Mouse (Mus musculus) telencephalon, adult 2 months (tissue): ENCODE data around the gene Col16a1.

ENCODE experiments used
- DNase-seq: peaks from one replicate; pipeline ENCODE4 v3.0.0-alpha.2; 2011; ENCODE audit warnings: low read depth, low spot score

Col16a1 gene

DNA sequence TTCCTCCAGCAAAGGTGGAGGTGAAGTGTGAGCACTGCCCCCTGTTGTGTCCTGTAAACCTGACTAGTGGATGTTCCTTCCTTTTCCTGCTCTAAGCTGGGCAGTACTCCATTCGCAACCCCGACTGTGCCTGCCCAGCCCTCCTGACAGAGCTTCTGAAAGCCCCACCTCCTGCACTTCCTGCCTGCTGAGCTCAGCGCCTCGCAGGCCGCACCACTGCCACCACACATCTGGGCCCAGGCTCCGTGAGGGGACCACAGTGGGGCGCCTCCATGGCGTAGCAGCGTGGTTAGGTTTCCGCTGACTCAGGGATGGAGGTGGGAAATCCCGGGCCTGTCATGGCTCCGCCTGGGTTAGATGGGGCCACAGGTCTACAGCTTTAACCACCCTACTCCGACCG is 2.0 kb upstream of the Col16a1 start:
- no peak for DNase-seq

DNA sequence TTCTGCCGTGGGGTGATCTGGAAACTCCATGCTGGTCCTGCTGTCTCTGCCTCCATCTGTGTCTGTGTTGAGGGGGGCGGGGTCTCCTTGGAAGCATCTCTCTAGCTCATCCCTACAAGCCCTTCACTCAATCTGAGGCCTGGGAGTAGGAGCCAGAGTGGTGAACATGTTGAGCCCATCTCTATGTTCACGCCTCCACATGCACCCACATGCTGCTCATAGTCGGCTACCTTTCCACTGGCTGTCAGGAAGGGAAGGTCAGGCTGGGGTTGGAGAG is 501 bp downstream of the Col16a1 start:
- no peak for DNase-seq

DNA sequence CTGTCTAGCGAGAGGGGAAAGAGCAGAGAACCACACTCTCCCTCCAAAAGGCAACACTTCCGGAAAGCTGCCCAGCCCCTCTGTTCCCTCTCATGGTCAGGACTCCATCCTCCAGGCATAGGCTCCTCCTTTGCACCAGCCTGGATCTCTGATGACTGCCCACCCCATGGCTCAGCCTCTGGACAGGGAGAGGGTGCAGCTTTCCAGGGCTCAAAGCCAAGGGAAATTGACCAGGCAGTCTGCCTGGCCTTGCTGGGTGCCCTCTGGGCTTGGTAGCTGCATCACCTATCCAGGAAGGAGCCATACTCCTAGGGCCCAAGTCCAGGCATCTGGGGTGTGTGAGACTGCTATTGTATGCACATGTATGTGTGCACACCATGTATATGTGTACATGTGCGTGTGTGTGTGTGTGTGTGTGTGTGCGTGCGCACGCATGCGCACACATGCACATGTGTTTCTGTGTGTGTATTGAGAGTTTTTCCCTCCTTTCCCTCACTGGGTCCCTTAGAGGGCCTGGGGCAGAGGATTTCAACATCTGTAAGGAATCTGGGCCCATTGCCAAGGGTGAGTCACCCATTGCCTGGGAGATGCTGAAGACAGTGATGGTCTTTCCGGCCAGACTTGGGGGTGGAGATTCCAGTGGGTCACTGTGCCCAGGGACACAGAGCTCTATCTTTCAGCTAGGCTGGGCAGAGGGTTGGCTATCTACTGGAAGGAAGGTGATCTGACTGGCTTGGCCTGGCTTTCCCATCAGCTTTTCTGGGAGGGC is 2.6 kb downstream of the Col16a1 start:
- DNase-seq: no peak

DNA sequence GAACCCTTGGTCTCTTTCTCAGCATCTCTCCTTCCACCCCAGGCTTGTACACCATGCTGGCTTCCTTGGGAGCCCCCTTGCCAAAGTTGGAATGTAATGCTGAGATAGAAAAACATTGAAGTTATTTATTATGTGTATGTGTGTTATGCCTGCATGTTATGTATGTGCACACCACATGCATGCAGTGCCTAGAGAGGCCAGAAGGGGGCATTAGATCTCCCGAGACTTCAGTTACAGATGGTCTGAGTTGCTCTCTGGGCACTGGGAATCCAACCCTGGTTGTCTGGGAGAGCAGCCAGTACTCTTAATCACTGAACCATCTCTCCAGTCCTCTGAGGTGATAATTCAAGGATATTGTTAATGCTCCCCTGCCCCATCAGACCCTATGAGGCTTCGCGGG is 4.6 kb downstream of the Col16a1 start:
- no peak for DNase-seq

DNA sequence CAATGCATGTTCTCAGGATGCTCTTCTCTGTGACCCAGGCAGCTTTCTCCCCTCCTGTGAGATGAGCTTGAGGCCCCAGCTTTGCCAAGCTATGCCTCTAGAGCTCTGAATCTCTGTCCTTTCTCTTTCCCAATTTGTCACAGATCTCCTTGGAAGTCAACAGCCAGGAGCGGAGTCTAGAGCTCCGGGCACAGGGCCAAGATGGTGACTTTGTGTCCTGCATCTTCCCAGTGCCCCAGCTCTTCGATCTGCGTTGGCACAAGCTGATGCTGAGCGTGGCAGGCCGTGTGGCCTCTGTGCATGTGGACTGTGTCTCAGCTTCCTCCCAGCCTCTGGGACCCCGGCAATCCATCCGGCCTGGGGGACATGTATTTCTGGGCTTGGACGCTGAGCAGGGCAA is 5.5 kb downstream of the Col16a1 start:
- DNase-seq: no peak

DNA sequence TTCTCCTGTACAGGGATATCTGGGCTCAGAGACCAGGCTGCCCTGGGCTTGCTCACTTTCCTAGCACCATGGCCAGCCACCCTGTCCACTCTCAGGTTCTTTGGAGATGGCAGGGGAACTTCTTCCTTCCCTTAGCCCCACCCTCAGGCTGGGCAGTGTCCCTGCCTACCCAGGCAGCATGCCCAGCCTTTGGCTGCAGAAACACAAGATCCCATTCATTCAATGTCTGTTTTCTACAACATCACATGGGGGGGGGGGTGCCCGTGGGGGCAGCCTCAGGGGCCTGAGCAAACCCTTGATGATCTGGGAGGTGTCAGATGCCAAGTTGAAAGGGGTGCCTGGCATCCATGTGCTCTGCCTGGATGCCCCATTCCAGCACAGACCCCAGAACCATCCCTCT is 7.1 kb downstream of the Col16a1 start:
- no peak for DNase-seq

DNA sequence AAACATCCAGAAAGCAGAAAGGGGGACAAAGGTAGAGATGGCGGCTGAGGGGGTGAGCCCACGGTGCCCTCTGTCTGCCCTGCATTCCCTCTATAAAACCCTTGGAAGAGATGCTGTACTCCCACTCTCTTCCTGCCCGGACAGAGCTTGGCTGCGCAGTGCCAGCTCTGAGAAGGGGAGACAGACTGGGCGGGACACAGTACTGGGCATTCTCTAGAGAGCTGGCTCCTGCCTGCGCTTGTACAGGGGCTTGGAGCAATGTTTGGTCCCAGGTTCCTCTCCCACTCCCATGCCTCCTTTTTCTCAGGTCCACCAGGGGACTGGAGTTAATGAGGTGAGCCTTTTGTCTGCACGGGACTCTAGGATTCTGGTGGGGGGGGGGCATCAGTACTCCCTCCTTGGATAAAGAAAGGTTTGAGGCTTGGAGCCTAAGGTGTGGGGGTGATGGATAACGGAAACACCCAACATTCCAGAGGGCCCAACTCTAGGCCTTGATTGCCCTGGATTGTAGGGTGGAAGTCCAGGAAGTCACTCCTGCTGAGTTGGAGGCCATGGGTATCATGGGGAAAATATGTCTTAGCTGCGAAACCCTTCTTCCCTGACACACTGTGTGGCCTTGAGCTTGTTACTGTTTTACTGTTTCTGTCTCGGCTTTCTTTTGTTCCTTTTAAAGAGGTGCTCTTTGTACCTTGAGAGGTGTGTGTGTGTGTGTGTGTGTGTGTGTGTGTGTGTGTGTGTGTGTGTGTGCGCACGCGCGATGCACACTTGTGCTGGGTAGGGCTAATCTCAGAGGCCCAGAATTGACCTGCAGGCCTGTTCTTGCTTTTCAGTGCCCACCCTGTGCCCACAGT is 7.7 kb downstream of the Col16a1 start:
- DNase-seq: no peak

DNA sequence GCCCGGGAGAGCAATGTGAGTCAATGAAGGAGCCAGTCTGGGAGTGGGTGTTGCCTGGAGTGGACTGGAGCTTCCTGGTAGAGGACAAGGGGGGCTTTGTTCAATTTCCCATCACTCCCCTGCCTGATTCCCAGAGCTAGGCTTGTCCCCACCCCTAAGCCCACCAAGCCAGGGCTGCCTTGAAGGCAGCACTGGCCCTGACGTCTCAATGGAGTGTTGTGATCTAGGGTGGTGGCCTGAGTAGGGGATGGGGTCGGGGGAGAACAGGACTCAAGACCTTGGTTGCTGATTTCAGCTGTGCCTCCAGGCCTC is 8.3 kb downstream of the Col16a1 start:
- no peak for DNase-seq

DNA sequence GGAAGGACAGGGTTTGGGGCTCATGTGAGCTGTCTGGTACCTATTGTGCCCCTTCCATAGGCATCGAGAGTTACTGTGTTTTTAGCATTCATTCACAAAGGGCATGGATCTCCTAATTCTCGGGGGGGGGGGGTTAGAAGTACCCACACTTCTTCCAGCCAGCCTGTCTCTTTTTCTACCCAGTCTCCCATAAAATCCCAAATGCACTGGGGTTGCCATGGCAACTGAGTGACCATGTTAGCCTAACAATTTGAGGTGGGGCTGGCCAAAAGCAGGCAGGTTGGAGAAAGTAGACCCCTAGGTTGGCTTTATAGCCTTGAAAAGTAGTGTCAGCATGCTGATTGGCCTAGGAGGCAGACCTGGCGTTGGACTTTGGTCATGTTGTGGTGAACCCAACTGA is 8.8 kb downstream of the Col16a1 start:
- DNase-seq: no peak

DNA sequence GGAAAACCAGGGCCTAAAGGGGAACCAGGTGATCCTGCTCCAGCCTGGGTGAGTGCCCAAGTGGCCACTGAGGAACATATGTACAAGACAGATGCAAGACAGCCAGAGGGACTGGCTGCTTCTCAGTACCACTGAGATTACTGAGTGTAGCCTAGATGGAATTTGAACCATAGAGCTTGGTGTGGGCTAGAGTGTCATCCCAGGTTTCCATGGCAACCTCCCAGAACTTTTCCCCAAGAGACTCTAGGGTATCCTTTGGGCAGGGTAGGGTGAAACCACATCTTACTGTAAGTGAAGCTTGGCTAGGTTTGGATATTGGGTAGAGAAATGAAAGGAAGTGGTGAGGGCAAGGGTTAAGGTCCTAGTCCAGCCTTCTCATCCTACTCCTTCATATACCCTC is 13.3 kb downstream of the Col16a1 start:
- no peak for DNase-seq

DNA sequence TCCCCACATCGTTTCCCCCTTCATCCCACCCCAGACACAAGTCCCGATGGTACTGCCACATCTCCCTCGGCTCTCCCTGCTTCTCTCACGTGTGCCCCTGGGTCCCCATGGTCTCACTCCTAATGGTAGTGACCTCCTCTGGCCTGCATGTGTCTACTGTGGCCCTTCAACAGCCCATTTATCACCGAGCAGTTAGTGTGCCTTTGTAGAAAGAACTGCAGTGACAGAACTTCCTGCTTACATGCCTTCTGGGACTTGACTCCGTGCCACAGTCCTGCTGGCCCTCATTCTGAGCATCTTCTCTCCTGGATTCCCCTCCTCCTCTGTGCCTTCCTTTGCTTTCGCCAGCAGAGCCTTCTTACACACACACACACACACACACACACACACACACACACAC is 15.6 kb downstream of the Col16a1 start:
- no peak for DNase-seq

DNA sequence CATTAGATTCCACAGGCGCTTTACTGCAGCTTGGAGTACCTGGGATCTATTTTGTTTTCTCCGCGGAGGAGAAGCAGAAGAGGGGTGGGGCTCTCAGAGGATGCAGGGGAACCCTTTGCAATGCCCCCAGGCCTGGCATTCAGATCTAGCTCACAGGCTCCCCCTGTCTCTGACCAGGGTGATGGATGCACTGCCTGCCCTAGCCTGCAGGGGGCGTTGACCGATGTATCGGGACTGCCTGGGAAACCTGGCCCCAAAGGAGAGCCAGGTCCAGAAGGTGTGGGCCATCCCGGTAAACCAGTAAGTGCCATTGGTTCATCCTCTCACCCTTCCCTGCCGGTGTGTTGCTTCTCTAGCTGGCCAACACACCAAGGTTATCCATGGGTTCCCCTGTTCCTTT is 19.2 kb downstream of the Col16a1 start:
- no peak for DNase-seq

DNA sequence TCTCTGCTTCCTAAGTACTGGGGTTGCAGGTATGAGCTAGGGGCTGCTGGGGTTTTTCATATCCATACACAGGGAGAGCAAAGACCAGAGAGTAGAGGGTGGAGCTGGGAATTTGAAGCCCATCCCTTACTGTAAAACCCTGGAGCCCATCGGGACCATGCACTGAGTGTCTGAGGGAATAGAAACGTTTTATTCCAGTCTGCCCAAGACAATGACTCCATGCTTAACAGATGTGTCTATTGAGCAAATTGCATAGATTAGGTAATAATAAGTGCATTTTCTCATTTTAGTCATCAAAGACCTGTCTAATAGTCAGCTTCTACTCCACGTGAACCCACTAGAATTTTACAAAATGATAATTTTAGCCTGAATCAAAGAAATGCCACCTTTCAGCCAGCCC is 22.9 kb downstream of the Col16a1 start:
- DNase-seq: no peak

DNA sequence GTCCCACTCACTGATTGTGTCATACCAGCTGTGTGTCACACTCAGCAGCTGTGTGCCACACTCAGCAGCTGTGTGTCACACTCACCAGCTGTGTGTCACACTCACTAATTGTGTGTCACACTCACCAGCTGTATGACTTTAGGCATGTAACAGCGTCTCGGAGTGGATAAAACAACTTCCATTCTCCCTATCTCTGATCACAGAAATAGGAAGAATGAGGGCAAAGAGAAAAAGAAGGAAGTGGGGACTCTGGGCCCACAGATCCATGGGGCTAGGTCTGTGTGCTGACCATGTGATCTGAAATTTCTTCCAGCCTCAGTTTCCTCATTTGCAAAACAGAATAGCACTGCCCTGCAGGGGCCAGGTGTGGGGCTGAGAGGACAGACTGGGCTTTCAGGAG is 24.1 kb downstream of the Col16a1 start:
- no peak for DNase-seq

DNA sequence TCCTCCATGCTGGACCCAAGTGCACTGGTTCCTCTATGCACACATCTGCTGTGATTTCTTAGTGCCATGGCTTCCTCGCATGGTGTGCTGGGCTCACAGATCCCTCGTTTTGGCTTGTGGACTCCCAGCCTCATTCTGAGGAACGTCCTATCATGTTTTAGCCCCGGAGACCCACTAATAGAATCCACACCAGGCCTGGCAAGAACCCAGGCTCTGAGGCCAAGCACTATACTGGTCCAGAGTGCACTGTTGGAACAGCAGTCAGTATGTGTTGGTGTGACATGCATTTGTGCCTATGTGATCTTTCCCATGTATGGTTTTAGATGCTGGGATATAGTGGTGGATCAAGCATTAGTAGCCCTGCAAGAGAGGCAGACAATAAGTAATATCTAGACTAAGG is 25.7 kb downstream of the Col16a1 start:
- no peak for DNase-seq

DNA sequence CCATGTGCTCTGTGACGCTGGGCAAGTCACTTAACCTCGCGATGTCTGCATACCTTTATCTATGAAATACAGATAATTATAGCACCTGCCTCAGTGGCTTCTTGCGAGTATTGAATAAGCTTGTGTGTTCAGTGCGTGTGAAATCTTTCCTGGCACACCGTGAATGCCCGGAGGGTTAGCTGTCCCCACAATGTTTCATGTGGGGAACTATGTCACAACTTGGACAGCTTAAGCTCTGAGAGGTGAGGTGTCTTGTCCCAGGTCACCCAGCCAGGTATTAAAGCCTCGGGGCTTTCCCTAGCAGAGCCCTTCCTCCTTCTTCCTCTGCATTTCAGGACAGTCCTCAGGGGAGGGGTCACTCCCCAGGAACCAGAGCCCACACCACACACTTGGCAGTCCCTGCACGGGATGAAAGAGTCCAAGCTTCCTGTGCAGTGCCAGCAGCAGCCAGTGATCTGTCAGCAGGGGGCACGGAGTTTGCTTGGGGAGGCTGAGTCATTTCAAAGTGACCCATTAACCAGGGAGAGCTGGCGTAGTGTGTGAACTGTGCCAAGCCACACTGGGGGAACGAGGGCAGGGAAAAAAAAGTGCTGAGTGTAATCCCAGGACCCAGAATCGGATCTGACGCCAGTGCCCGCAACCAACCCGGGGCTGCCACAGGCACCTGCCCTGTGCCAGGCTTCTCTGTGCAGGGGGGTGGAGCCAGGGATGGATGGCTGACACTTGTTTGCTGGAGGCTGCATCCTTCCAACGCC is 27.3 kb downstream of the Col16a1 start:
- no peak for DNase-seq

DNA sequence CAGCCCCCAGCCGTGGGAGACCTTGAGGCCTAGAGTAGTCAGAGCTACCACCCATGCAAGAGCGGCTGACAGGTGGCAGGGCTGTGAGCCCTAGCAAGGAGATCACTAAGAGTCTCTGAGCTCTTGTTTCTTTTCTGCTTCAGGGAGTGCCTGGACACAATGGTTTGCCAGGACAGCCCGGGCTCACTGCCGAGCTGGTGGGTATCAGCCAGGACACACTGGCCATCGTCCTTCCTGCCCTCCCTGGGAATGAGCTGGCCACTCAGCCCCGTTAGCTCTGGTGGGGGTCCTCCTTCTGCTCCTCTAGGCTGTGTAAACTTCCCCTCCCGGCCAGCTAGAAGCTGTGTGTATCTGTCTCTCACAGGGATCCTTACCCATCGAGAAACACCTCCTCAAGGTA is 29.2 kb downstream of the Col16a1 start:
- no peak for DNase-seq

DNA sequence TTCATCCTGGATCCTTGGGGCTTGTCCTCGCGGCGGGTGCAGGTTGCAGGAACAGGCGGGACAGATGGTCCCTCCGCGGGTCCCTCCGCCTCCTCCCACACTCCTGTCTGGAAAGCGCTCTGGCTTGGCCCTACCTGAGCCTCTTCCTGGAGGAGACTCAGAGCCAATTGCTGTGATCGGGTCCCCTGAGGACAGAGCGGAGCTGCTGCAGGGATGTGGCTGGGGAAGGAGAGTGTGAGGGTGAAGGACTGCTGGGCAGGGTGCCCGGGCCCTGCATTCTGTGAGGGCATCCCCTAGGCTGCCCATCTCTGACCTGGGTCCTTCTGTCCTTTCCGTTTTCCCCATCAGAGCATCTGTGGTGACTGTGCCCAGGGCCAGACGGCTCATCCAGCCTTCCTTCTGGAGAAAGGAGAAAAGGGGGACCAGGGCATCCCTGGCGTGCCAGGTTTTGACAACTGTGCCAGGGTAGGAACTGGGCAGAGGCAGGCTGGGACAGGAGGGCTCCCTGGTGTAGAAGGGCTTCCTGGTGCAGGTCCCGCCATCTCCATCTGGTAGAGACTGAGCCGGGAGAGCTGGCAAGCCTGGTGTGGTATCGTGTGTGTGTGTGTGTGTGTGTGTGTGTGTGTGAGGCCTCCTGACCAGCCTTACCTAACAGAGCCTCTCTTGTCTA is 31.3 kb downstream of the Col16a1 start:
- peak; percentile 50 for DNase-seq

DNA sequence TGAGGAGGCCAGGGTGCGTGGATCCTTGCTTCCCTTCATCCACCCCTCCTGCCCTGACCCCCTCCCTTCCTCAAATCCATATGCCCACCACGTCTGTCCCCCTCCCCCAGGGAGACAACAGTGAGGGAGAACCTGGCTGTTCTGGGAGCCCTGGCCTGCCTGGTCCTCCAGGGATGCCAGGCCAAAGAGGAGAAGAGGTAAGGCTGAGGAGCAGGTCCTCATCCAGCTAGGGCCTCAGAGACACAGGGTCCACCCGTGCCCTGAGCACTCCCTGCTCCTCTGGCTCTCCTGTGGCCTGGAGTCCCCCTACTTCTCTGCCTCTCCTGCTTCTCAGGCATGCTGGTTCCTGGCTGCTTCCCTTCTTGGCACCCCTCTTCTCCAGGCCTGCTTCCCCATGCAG is 31.9 kb downstream of the Col16a1 start:
- no peak for DNase-seq

DNA sequence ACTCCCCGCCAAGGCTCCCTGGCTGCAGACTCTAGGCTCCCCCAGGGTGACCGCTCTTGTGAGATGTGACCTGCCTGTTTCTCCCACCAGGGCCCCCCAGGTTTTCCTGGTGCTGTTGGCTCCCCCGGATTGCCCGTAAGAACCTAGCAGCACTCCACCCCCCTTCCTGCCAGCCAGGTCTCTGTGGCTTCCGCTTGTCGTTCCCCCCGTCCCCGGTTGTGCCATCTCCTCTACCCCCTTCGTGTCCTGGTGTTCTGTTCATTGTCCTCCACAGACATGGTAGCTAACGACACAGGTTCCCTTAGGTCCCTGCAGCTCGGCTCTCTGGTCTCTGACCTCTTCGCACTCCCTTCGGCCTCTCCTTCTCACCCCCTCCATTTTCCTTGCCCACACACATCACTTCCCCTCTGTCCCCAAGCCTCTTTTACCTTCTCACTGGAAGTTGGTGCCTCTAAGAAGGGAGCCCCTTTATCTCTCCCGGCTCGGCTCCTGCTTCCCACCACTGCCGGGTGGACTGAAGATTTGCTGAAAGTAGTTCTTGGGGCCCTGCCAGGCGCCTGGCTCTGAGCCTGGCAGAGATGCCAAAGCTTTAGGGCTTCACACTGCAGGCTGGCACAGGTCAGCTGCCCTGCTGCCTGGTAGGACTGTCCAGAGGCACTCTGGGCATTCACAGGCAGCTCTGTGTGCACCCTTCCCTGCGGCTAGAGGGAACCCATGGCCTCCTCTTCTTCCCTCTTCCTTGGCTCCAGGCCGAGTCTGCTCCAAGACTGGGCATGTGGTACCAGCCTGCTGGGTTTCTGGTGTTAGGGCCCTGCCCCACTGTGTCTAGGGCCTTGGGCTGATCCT is 33.9 kb downstream of the Col16a1 start:
- DNase-seq: no peak

DNA sequence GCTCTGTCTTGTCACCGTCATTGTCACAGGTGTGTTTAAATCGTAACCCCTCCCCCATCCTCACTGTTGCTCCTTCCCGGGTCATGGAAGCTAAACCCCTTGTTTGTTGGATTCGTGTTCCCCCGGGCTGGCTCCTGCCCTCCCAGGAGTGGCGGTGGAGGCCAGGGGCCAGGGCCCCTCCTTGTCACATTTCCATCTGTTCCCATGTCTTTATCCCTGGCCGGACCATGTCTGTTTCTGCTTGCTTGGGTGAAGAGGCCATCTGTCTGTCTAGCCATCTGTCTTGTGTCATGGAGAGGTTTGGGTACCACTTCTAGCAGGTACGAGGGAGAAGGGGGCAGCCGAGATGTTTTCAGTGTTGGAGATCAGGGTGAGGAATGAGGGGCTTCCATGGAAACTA is 34.6 kb downstream of the Col16a1 start:
- no peak for DNase-seq
